Mouse (Mus musculus) thymus, adult 18-20 months (tissue): ENCODE data around the gene Unc13d.
"Not testable (repeated sequence)": the region's sequence is repeated elsewhere in the genome, so short reads cannot be mapped to it uniquely, and the experiment has no call there.

Experiments used
- DNase-seq, 2 experiments: peaks; one replicate each; pipeline ENCODE4 v3.0.0; 2022; ENCODE audit warnings: mixed read lengths in 2 of 2

The Unc13d gene

DNA sequence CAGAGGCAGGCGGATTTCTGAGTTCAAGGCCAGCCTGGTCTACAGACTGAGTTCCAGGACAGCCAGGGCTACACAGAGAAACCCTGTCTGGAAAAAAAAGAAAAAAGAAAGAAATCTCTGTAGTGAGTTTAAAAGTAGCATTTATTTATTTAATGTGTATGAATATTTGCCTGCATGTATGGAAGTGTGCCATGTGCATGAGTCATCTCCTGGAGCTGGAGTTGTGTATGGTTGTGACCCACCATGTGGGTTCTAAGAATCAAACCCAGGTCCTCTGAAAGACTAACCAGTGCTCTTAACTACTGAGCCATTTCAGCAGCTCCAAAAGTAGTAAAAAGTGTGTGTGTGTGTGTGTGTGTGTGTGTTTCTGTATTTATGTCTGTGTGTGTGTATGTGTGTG lies 34.5 kb downstream of the Unc13d start:
- no peak for DNase-seq

DNA sequence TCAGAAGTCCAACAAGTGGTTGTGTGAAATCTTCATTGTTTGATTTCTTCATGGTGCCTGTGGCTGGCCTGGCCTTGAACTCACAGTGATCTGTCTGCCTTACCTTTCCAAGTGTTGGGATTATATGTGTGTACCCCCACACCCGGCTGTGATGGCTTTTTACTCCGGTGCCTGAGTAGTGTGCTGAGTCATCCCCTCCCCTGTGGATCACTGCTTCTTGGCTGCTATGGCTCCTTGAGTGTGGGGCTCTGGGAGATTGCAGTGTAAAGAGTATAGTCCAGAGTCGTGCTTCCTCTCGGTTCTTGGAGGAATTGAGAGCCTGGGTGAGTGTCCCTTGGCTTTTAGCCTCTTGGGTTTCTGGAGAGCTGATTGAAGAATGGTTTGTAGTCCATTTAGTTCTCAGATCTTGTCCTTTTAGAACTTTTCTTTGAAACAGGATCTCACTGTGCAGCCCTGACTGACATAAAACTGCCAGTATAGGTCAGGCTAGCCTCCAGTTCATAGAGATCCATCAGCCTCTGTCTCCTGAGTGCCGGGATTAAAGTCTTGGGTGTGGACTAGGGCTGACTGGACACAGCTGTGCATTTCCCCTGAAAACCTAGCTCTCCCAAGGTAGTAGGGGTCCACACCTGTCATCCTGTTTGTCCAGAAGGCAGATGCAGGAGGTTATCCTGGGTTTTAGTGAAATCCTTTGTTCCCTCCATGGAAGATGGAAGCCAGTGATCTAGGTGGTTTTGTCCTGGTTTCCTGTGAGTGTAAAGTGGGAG lies 35.2 kb downstream of the Unc13d start:
- no peak for DNase-seq

DNA sequence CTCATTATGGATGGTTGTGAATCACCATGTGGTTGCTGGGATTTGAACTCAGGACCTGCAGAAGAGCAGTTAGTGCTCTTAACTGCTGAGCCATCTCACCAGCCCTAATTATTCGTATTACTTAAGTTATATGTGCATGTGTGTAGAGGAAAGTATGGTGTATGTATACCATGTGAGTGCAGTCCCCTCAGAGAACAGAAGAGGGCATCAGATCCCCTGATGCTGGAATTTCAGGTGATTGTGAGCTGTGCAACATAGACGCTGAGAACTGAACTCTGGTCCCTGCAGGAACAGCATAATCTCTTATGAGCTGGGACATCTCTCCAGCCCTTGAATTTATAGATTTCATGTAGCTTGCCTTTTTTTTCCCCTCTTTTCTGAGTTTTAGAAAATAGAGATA lies 35.9 kb downstream of the Unc13d start:
- DNase-seq = no peak

DNA sequence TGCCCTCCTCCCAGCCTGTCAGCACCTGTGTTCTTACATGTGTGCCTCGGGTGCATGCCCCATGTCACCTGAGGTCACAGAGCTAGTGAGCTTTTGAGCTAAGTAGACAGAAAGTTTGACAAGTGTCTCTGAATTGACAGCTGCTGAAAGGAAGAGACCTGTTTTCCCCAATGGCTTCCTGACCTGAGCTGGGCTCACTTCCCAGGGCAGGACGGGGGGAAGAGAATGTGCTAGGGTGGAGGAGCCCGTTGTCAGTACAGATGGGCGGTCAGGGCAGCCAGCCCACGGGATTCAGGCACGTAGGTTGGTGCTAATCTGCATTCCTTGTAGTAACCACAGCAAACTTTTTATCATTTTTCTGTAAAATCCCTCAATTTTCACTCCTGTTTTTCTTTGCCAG lies 37.2 kb downstream of the Unc13d start:
- DNase-seq = no peak

DNA sequence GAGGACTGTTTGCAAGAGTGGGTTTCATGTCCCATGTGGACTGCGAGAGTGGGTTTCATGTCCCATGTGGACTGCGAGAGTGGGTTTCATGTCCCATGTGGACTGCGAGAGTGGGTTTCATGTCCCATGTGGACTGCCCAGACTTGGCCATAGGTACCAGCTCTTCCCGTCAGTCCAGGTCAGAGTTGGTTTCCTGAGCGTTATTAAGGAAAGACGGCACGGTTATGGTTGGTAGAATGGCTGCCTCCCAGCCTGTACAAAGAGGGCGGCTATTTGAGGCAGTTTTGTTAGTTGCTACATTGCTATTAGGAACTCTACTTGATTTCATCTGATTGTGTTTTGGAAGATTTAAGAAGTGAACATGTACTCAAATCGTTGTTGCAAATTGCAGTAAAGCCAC lies 39.9 kb downstream of the Unc13d start:
- DNase-seq = no peak

DNA sequence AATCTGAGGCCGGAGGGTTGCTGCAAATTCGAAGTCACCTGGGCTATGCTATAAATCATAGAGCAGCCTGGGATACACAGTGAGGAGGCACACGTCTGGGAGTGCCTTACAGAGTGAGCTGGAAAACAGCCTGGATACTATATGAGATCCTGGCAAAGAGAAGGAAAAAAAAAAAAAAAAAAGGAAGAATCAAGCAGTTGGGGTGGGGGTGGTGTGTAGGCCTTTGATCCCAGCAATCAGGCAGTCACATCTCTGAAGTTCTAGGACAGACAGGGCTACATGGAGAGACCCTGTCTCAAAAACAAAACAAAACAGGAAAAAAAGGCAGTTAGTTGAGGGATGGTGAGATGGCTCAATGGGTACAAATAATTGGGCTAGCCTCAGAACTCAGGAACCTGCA lies 41.1 kb downstream of the Unc13d start:
- DNase-seq = no peak

DNA sequence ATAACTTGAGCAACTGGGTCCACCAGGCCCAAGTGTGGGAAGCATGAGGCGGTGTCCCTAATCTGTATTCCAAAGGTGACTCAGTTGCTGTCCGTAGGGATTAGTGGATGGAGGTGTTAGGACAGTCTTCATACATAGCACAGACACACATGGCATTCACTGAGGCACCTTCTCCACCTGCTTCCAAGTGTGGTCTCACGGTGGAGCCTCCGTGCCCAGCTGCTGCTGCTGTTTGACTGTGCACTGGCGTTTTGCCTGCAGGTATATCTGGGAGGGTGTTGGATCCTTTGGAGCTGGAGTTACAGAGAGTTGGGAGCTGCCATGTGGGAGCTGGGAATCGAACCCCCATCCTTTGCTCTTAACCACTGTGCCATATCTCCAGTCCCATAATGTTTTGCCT lies 43.2 kb downstream of the Unc13d start:
- DNase-seq = no peak

DNA sequence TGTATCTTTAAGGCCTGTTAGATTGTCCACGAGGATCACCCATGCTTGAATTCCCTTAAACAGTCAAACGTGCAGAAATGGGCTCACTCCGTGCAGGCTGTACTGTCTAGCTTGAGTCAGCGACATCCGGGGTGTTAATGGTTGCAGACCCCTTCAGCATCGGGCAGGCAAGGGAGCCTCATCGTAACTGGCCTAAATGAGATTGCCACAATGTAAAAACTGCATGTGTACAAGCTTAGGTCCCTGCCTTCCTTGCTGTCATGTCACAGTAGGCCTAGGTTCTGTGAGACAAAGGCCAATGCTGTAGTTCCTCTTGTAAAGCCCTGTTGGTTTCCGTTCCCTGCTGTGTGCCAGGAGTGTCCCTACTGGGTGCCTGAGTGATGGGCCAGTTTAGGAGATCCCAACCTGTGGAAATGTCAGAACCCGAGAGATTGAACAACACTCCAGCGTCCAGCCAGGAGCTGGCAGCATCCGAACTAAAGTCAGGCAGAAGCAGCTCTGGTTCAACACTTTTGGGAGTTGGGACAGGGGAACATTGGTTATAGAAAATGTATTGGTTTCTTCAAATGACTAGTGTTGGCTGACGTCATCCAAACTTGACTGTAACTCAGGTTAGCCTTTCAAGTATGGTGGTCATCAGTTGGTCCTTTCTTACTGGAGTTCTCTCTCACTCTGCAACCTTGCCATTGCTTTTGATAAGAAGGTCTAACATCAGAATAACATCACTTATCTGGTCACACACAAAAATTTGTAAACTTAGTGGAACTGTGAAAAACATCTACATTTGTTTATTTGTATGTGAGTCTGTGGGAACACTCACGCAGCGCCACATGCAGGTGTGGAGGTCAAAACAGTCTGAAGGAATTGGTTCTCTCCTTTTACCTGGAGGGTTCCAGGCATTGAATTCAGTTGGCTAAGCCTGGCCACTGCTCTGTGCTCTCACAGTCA lies 46.6 kb downstream of the Unc13d start:
- DNase-seq = peak in 1 of 2 experiments; percentile 41

DNA sequence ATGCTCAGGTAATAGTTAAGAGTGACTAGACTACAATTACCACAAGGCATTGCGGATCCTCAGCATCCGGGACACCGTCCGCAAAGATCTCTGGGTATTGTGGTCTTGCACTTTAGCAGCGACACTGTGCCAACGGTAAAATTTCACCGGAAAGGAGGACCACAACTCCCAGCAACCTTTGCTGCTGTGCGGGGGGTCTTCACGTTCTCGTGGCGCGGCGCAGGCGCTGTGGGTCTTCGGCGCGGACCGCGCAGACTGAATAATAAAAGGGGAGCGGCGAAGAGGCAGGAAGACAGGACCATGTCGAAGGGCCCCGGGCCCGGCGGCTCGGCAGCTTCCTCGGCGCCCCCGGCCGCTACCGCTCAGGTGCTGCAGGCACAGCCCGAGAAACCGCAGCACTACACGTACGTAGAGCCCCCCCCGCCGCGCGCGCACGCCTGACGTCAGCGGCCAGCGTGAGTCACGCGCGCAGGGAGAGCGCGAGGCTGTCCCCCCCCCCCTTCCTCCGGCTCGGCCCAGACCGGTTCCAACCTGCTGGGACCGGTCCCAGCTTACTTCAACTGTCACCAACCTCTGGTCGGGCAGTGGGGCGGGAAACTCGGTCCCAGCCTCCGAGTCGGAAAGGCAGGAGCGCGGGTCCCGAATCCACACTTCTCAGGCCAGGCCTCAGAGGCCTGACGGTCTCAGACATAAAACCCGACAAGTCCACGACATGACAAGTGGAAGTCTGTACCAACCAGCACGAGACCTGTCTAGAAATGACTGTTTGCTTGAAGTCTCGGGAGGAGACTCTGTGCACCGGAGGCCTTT lies 47.5 kb downstream of the Unc13d start, which contains the start of gene Unk:
TSS of gene Unk (plus strand) at position 235 of the 810 bp plus-strand sequence.
- DNase-seq = peak; percentile 94 to 98

DNA sequence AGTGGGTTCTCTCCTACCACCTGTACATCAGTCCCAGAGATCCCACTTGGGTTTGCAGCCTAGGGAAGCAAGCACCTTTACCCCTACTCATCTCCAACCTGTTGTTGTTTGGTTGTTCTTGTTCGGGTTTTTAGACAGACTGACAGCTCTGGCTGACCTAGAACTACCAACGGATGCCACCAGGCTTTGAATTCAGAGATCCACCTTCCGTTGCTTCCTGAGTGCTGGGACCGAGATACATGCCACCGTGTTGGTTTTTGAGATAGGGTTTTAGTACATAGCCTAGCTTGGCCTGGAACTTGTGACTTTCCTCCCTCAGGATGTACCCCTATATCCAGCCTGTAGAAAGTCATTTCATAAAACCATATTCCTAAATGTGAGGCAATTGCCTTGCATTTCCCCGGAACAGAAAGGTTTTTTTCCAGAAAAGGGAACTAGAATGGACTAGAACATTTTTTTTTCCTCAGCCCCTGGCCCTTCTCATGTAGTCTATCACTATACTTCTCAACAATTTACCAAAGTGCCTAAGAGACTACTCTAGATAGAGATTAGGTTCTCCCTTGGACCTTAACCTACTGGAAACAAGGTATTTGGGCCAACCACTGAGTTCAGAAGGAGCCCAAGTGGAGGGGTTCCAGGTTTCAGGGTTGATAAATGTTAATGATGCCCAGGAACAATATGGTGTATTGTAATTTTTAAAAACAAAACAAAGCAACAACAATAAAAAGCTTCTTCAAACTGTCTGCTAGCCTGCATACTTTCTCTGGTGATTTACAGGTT lies 48.5 kb downstream of the Unc13d start:
- no peak for DNase-seq

DNA sequence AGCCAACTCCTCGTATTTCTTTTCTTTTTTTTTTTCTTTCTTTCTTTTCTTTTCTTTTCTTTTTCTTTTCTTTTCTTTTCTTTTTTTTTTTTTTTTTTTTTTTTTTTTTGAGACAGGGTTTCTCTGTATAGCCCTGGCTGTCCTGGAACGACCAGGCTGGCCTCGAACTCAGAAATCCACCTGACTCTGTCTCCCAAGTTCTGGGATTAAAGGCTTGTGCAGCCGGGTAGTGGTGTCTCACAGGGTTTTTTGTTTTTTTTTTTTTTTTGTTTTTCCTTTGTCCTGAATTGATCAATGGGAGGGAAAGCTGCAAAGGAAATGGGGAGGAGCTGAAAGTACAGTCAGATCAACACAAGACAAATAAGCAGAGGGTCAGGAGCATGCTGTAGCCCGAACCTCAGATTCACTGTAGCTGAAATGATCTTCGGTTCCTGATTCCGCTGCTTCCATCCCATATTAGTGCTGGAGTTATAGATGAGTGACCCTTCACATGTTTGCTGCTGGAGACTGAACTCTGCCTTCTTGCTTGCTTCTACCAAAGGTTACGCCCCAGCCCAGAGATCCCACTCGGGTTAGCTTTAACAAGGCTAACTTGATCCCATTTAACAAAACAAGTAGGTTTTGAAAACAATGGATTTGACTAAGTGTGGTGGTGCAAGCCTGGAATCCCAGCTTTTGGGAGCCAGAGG lies 49.4 kb downstream of the Unc13d start:
- DNase-seq = no peak

DNA sequence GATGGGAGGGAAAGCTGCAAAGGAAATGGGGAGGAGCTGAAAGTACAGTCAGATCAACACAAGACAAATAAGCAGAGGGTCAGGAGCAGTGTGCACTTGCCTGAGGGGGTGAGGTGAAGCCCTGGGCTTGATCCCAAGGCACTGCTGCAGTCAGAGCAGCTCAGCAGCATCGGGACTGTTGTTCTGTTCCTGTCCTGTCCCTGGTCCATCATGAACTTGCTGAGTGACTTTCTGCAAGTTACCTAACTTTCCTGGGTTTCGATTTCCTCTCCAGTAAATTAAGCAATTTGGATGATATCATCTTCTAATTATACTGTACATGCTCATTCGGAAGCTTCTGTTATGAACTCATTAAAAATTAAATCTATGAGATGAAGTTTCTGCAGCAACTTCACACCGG lies 50.0 kb downstream of the Unc13d start, which contains the start of gene H3f3b:
TSS of gene H3f3b (minus strand) at position 207 of the 400 bp plus-strand sequence.
- no peak for DNase-seq

DNA sequence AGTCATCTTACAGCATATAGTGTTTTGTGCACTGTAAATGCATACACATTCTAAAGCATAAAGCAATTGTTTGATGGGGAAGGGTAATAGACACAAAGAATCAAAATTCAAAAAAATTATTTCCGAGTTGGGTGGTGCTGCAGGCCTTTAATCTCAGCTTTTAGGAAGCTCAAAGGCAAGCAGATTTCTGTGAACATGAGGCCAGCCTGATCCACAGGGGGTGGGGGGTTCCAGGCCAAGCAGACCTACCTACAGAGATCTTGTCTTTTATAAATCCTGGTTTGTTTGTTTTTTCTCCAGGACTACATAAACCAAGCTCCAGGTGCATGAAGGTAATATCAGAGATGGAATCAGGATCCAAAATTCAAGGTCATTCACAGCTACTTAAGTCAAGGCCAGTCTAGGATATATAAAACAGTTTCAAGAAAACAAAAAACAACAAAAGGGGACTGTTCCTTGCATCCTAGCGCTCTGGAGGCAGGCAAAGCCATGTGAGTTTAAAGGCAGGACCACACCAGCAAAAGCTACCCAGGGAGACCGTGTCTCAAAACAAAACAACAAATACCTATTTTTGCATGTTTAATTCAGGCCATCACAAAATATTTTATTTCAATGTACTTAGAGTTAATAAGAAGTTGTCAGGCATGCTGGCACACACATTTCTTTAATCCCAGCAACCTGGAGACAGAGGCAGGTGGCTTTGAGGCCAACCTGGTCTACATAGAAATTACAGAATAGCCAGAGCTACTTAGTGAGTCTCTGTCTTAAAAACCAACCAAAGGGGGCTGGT lies 52.5 kb downstream of the Unc13d start:
- no peak for DNase-seq

DNA sequence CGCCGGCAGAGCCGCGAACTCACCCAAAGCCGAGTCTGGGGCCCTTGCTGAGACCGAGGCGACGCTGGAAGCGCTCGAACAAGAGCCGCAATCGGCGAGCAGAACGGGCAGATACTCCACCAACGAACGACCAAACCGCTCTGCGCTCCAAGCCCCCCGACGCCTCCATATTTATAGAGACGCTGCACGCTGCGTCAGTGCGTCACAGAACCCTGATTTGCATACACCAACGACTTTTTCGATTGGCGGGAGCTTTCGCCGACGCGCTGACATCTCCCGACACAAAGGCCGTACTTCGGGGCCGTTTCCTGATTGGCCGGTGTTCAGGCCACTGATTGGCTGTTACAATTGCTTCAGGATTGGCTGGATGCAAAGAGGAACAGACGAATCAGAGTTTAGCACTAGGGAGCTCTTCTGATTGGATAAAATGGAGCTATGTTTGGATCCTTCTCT lies 53.4 kb downstream of the Unc13d start:
- peak; percentile 94 to 98 for DNase-seq

DNA sequence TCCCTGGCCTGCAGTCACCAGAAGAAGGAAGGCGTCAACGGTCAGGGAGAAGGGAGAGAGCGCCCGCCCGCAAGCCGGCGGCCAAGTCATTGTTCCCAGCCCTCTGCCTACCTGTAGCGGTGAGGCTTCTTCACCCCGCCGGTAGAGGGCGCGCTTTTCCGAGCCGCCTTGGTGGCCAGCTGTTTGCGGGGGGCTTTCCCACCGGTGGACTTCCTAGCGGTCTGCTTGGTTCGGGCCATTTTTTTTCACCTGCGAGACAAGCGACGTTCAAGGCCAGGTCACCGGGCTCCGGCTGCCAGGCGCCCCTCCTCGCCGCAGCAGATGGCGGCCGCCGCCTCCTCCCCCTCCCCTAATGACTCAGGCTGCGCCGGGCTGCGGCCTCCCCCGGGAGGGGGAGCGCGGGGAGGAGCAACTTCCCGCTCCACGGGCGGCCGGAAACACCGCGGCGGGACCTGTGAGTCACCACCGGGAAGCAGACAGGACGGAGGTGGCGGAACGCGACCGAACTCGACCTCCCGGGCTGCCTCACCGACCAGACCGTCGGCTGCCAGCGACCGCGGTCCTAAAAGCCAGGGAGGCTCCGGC lies 53.9 kb downstream of the Unc13d start:
- peak; percentile 76 to 85 for DNase-seq

DNA sequence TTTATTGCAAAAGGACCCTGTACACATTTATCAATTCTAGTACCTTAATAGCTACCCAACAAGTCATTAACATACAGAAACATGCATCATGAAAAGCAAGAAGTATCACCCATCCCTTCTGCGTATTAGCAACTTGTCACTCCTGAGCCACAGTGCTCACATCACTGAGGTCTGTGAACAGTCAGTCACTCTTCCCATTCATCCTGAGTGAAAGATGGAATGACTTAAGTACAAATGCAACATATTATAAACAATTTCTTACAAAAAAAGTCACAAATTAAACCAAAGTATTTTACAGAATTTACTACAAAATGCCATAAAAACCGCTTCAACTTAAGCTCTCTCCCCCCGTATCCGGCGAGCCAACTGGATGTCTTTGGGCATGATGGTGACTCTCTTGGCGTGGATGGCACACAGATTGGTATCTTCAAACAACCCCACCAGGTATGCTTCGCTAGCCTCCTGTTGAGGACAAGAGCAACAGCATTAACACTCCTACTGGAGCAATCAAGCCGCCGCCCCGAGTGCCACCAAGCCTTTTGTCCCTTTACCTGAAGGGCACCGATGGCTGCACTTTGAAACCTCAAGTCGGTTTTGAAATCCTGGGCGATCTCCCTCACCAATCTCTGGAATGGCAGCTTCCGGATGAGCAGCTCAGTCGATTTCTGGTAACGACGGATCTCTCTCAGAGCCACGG lies 54.5 kb downstream of the Unc13d start:
- DNase-seq = not testable (repeated sequence)

DNA sequence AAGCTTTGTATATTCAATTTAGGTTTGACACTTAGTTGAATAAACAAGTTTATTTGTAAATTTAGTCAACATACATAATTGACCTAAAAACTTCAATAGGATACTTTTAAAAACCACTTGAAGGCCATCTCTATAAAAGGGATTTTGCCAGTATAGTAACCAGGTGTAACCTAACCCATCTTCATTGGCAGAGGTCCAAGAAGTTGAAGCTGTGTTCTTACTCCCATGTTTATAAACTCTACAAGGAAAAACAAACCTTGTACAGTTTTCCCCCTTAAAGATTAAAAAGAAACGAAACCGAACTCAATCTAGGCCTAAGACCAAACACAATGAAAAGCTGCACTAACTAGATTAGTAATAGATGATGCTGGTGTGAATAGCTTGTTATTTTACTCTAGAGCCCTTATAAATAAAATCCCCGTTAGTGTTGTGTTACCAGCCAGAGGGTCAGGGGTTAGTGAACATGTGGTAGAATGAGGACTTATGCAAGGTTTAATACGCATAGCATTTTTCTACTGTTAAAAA lies 55.4 kb downstream of the Unc13d start:
- no peak for DNase-seq

DNA sequence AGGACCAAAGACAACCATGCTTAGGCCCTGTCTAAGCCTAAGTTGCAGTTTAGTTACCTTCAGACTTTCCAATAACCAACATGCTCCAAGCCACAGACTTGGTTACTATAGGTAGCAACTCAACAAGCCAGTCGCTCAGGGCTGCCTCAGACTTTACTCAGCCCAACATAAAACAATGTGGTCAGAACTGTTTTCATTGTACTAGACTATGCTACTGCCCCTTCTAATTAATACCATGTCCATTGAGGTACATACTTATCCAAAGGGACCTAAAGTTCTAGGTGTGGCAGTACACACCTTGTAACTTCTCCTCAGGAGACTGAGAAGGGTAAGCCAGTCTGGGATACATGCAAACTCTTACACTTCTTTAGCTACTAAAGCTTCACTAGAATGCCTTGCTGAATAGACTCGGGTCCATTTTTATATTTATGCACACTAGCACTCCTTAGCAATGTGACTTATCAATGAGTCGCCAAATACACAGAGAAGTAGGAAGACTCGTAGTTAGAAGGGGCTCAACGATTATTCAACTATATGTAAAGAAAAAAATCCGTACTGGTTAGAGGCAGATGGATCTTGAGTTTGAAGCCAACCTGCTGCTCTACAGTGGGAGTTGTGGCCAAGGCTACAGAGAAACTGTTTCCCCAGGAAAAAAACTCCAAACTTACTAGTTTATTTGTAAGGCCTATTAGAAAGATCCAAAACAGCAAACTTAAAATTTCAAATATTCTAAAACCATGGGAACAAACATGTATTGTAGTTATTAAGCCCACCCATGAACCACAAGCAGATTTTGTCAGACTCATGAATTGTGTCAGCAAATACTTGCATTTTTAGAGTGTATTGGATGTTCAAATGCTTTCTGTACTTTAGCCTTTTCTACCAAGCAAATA lies 56.2 kb downstream of the Unc13d start:
- no peak for DNase-seq
